Mouse (Mus musculus): Measurements from ENCODE around the gene Fbln1. TPM values are rescaled to one million over a fixed set of nuclear protein-coding genes. Genes with fewer than 3 reads are reported as not detected.
"Not testable (repeated sequence)": the region's sequence is repeated elsewhere in the genome, so short reads cannot be mapped to it uniquely, and the experiment has no call there.

Fbln1 gene
- polyA plus RNA-seq, 1 experiment from 2014 or later, result 206 TPM

DNA sequence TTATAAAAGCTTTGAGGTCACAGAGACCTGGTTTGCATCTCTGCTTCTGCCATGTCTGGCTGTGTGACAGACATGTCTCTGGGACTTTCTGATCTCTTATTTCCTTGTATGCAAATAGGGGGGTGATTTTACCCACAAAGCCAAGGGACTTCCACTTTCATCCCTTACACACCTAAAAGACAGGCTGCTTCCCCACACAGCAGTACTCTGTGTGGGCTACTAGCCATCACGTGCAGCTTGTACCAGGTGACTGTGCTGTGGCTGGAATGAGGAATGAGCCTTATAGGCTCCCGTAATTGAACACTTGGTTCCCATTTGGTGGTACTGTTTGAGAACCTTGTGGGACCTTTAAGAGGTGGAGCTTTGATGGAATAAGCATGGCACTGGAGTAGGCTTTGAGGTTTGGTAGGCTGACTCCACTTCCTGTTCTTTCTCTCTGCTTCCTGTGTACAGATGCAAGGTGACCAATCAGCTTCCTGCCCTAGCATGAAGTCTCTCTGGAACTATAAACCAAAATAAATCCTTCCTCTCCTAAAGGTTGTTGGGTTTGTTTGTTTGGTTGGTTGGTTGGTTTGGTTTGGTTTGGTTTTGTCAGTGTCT is 101.4 kb downstream of the Fbln1 start:
- Histone ChIP-seq H3K27me3 (no peaks in the 10 kb centered on the region), H3K4me1 (0 out of 2 replicates have a peak, but pooled peaks cover 3% of the 10 kb centered on the region), H3K36me3 (no peaks in the 10 kb centered on the region), H3K9ac (no peak overlapping the region), H3K4me3 (replicated peaks) (no peak overlapping the region), H3K9me3 (replicated peaks) (no peaks in the 10 kb centered on the region), H3K27ac (no peak overlapping the region), H3K4me2 (no peak overlapping the region)
- 85% methylated on average over 2 of the region's 2 CpGs for WGBS
- ATAC-seq (replicated peaks; ENCODE audit: low FRiP score), result no peak

DNA sequence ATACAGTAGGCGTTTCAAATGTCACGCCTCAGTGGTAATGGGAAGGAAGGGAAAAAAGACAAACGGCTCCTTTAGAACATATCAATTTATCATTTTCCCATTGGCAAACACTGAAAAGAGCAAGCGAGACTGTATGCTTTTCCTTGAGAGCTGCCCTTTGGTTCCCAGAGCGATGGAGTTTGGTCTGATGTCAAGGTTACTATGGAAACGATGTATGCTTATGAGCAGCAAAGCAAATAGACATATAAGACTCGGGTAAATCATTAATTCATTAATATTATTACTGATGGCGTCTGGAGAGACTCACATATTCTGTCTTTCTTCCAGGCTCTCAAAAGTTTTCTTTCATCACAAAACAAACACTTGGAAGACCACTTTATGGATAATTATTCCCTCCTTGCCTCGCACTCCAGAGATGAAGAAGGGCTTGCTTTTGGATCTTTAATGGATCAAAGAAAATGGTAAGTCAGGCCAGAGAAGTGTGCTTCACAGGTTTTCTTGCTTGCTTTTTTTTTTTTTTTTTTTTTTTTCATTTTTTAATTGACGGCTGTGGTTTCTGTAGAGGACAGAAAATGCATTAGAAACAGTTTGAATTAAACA is 105.4 kb downstream of the Fbln1 start:
- H3K9ac ChIP-seq, result no peak overlapping the region
- H3K36me3 ChIP-seq, result no peaks in the 10 kb centered on the region
- ATAC-seq (replicated peaks; ENCODE audit: low FRiP score), result no peak

DNA sequence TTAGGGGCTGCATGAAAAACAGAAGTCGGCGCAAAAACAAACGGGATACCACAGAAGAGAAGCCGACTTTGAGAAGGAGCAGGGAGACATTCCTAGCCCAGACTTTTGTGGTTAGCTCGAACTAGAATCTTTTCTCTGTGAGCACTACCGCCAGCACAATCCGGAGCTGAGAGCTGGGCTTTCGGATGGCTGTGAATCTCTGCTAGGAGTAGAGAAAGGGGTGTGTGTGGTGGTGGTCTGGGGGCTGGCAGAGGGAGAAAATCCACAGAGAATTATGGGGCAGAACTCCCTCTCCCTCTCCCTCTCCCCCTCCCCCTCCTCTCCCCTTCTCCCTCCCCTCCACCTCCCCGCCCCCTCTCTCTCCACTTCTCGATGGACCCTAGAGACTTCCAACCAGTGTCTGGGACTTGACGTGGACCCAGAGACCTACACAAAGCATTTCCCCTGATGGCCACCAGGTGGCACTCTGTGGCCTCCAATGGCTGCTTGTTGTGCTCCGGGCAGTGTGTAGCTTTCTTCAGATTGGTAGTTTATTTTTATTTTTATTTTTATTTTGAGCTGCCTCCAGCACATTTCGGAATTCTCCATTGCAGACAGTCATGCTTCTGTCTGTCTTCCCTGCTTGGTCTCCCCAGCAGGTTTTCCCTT is 109.8 kb downstream of the Fbln1 start:
- Histone ChIP-seq H3K9me3 (replicated peaks) (no peaks in the 10 kb centered on the region), H3K4me2 (no peak overlapping the region), H3K9ac (no peak overlapping the region), H3K27ac (no peak overlapping the region), H3K27me3 (no peaks in the 10 kb centered on the region), H3K36me3 (no peaks in the 10 kb centered on the region), H3K4me3 (replicated peaks) (no peak overlapping the region), H3K4me1 (peaks cover 4% of the 10 kb centered on the region; the same call in 1 of the 2 replicates)
- peak; percentile 67; the same call in 1 of the 2 replicates for ATAC-seq (replicated peaks; ENCODE audit: low FRiP score)
- WGBS, result 39% methylated on average over 12 of the region's 13 CpGs

More for the DNA sequence above, 105.4 kb downstream of the Fbln1 start:
- Histone ChIP-seq H3K9me3 (replicated peaks) (no peaks in the 10 kb centered on the region), H3K4me3 (replicated peaks) (no peak overlapping the region), H3K4me1 (peaks cover 5% of the 10 kb centered on the region; the same call in 1 of the 2 replicates), H3K4me2 (no peak overlapping the region), H3K27me3 (no peaks in the 10 kb centered on the region), H3K27ac (no peak overlapping the region)
- 70% methylated on average over 10 of the region's 10 CpGs for WGBS

DNA sequence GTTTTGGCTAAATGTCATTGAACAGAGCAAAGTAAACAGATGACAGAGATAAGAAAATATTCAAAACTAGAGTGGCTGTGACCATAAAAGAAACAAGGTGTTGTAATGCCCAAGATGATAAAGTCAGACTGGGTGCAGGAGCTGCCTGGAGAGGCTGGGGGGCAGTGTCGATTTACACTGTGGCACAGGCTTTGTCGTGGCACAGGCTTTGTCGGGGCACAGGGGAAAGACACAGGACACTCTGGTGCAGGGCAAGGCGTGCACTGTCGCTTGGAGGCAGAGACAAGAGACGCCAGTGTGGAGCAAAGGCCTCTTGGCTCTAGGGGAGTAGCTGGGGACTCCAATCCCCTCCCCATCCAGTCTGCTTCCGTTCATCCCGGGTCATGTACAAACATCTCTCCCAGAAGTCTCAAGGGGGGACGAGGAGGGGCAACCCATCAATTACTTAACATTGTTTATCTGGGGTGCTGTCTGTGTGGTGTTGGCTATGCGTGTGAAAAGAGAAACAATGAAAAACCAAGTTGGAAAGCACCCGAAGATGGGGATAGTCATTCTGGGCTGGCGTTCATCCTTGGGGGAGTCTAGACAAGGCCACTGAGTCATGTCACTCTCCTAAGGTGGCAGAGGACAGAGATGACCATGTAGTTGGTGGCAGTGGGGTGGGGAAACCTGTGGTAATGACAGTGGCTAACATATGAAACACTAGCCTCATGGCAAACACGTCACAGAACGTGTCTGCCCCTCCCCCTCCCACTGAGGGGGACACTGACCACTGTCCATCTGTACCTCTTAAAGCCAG is 110.8 kb downstream of the Fbln1 start:
- H3K4me2 ChIP-seq, result no peak overlapping the region
- no peak overlapping the region for H3K27ac ChIP-seq
- H3K27me3 ChIP-seq, result no peaks in the 10 kb centered on the region
- H3K4me3 ChIP-seq (replicated peaks), result no peak overlapping the region
- H3K36me3 ChIP-seq, result no peaks in the 10 kb centered on the region
- no peak overlapping the region for H3K9ac ChIP-seq
- no peak; the same call in 1 of the 2 replicates for ATAC-seq (replicated peaks; ENCODE audit: low FRiP score)
- WGBS, result 46% methylated on average over 14 of the region's 14 CpGs
- H3K4me1 ChIP-seq, result peaks cover 4% of the 10 kb centered on the region; the same call in 1 of the 2 replicates
- no peaks in the 10 kb centered on the region for H3K9me3 ChIP-seq (replicated peaks)

DNA sequence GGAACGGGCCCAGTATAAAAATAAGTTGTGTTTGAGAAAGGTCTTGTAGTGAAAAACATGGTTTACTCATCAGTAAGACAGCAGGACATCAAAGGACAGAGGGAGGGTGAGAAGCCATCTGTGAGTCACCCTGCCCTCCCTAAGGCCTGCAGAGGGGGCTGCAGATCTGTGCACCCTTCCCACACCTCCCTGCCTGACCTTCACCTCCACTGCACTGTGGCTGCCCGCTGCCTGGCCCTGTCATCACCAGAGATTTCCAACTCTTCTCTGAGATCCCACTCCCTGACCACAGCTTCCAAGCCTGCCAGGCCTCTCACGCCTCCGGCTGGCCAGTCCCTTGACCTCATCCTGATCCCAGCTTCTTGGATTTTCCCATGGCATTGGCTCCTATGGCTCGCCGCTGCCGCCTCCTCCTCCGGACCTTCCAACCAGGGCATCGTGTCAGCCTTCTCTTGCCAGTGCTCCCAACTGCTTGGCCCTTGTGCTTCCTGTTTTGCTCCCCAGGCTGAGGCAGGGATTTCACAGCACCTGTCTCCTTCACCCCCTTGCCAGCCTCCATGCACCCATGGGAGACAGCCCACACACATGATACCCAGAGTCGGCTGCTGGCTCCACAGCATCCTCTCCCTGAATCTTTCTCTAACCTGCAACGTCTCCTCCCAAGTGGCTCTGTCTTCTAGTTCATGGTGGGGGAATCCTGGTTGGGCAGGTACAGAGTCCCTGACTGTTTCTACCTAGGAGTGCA is 114.3 kb downstream of the Fbln1 start:
- Histone ChIP-seq H3K36me3 (no peaks in the 10 kb centered on the region), H3K27ac (no peak overlapping the region), H3K4me1 (peaks cover 4% of the 10 kb centered on the region; the same call in 1 of the 2 replicates), H3K27me3 (no peaks in the 10 kb centered on the region), H3K4me3 (replicated peaks) (no peak overlapping the region), H3K4me2 (no peak overlapping the region), H3K9me3 (replicated peaks) (no peaks in the 10 kb centered on the region), H3K9ac (no peak overlapping the region)
- no peak for ATAC-seq (replicated peaks; ENCODE audit: low FRiP score)
- WGBS, result 62% methylated on average over 11 of the region's 11 CpGs

DNA sequence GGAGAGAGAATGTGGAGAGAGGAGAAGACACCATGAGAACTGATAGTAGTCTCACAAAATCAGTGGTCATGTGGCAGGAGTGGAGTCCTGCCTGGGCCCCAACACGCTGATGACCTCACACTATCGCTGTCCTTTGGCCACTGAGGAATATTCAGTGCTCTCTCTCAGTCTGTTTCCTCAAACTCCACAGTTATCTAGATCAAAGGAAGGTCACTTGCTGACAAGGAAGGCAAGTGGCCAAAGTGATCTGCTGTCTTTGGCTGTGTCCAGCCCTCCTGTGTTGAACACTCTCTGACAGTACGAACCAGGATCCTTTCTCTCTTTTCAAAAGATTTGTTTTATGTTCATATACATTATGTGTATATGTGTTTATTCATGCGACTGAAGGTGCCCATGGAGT is 117.5 kb downstream of the Fbln1 start:
- 86% methylated on average over 4 of the region's 4 CpGs for WGBS
- H3K4me3 ChIP-seq (replicated peaks), result no peak overlapping the region
- ATAC-seq (replicated peaks; ENCODE audit: low FRiP score), result no peak
- no peaks in the 10 kb centered on the region for H3K36me3 ChIP-seq
- no peak overlapping the region for H3K27ac ChIP-seq
- H3K4me2 ChIP-seq, result no peak overlapping the region
- H3K27me3 ChIP-seq, result no peaks in the 10 kb centered on the region
- H3K9ac ChIP-seq, result no peak overlapping the region
- no peaks in the 10 kb centered on the region for H3K9me3 ChIP-seq (replicated peaks)
- H3K4me1 ChIP-seq, result peaks cover 6% of the 10 kb centered on the region; the same call in 1 of the 2 replicates

DNA sequence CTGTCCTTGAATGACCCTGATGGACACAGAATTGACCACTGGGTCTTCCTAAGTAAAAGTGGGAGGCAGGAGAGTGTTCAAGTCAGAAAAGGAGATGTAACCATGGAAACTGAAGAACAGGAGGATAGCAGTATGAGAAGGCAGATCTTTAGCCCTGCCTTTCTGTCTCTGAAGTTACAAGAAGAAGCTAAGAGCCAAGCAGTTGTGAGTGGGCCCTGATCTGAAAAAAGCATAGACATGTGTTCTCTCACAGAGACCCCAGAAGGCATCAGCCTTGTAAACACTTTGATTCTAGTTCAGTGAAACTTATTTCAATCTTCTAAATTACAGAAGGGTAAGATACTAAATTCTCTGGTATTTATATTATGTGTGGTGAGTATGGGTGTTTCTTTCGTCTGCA is 118.7 kb downstream of the Fbln1 start:
- Histone ChIP-seq H3K4me3 (replicated peaks) (no peak overlapping the region), H3K9ac (no peak overlapping the region), H3K9me3 (replicated peaks) (no peaks in the 10 kb centered on the region), H3K4me2 (no peak overlapping the region), H3K36me3 (no peaks in the 10 kb centered on the region), H3K4me1 (peaks cover 6% of the 10 kb centered on the region; the same call in 1 of the 2 replicates), H3K27ac (no peak overlapping the region), H3K27me3 (no peaks in the 10 kb centered on the region)
- ATAC-seq (replicated peaks; ENCODE audit: low FRiP score), result no peak
- WGBS, result 100% methylated on average over 1 of the region's 1 CpGs

DNA sequence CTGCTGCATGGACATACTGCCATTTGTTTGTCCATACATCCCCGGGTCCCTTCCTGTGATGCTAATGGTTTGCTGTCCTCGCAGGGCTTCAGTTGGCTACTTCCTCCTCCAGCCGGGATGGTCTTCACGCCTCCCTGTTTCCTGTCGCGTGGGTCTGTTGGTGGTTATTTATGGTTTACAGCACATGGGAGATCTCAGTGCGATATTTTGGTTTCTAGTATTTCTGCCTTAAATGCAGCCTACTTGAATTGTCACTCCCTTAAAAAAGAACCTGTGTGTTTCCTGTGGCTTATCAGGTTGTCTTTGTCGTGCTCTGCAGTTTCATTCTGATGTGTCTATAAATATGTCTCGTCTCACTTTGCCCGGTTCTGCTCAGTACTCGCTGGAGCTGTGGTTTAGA is 122.1 kb downstream of the Fbln1 start:
- H3K4me3 ChIP-seq (replicated peaks), result no peak overlapping the region
- no peaks in the 10 kb centered on the region for H3K9me3 ChIP-seq (replicated peaks)
- no peak overlapping the region for H3K9ac ChIP-seq
- WGBS, result 13% methylated on average over 11 of the region's 11 CpGs
- no peak for ATAC-seq (replicated peaks; ENCODE audit: low FRiP score)
- H3K27ac ChIP-seq, result no peak overlapping the region
- H3K4me2 ChIP-seq, result peak overlapping the region; percentile 14; the same call in 1 of the 2 replicates
- H3K4me1 ChIP-seq, result peaks cover 6% of the 10 kb centered on the region; the same call in 1 of the 2 replicates
- H3K27me3 ChIP-seq, result no peaks in the 10 kb centered on the region
- H3K36me3 ChIP-seq, result no peaks in the 10 kb centered on the region

DNA sequence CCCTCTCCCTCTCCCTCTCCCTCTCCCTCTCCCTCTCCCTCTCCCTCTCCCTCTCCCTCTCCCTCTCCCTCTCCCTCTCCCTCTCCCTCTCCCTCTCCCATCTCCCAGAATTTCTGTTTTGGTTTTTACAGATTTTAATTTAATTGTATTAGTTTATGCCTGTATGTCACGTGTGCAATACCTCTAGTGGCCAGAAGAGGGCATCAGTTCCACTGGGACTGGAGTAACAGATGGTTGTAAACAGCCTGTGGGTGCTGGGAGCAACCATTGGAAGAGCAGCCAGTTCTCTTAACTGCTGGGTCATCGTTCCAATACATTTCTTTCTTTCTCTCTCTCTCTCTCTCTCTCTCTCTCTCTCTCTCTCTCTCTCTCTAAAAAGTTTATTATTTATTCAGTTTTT is 122.7 kb downstream of the Fbln1 start:
- H3K4me2 ChIP-seq; H3K9ac ChIP-seq; H3K4me3 ChIP-seq (replicated peaks); H3K27me3 ChIP-seq; H3K4me1 ChIP-seq; H3K36me3 ChIP-seq; H3K27ac ChIP-seq; ATAC-seq (replicated peaks; ENCODE audit: low FRiP score); H3K9me3 ChIP-seq (replicated peaks): not testable (repeated sequence)
- 82% methylated on average over 2 of the region's 2 CpGs for WGBS

DNA sequence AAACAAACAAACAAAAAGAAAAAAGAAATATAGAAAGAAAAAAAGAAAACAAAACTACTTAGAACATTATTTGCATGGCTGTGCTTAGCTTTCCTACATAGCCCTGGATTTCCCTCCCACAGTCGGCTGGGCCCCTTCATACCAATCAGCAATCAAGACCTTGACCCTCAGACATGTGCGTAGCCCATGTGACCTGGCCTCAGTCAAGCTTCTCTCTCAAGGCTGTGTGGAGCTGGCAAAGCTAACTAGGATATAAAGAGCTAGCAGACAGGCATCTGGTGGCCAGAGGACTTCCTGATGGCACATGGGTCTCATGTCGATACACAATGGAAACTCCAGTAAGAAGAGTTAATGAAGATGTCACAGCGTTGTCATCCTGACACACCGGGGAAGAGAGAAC is 123.3 kb downstream of the Fbln1 start:
- 94% methylated on average over 5 of the region's 5 CpGs for whole genome bisulfite sequencing
- Histone ChIP-seq H3K27ac (no peak overlapping the region), H3K36me3 (no peaks in the 10 kb centered on the region), H3K9me3 (replicated peaks) (no peaks in the 10 kb centered on the region), H3K27me3 (no peaks in the 10 kb centered on the region), H3K4me1 (peaks cover 6% of the 10 kb centered on the region; the same call in 1 of the 2 replicates), H3K9ac (no peak overlapping the region), H3K4me2 (no peak overlapping the region), H3K4me3 (replicated peaks) (no peak overlapping the region)
- no peak for ATAC-seq (replicated peaks; ENCODE audit: low FRiP score)

DNA sequence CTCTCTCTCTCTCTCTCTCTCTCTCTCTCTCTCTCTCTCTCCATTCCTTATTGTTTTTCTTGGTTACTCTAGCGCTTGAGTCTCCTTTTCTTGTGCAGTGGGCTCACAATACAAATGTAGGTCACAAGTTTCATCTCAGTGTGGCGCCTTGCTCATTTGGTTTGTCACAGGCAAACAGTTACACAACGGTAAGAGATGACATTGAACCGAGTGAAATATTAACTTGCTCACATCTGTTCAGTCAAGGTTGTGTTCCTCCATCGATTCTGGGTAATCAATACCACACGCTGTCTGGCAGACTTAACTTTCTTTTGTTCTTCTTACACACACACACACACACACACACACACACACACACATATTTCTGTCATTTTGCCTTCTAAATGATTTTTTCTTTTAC is 124.3 kb downstream of the Fbln1 start:
- Histone ChIP-seq H3K36me3 (no peaks in the 10 kb centered on the region), H3K4me2 (no peak overlapping the region), H3K27ac (no peak overlapping the region), H3K4me3 (replicated peaks) (no peak overlapping the region), H3K4me1 (peaks cover 6% of the 10 kb centered on the region; the same call in 1 of the 2 replicates), H3K27me3 (no peaks in the 10 kb centered on the region), H3K9ac (no peak overlapping the region), H3K9me3 (replicated peaks) (no peaks in the 10 kb centered on the region)
- 83% methylated on average over 6 of the region's 6 CpGs for WGBS
- ATAC-seq (replicated peaks; ENCODE audit: low FRiP score), result no peak

Data from kidney, embryonic 15.5 days (tissue).